Comparison of ENCODE assay signal across 10 mouse cellular contexts in genomic region chr11:20878644-20879043, GRCm38 (mm10). TPM values are rescaled to one million over a fixed set of nuclear protein-coding genes. Genes with fewer than 3 reads are reported as not detected.
DNase-seq lines count a peak whose midpoint lies in the region; ATAC-seq and TF ChIP-seq lines count a peak whose summit lies in the region.
"Had no signal": no experiment of that assay in that cellular context is flagged by ENCODE, and none has a peak within 500 bp of the region (broad histone marks: within the 10 kb centered on the region; RNA-seq: fewer than 3 reads in every experiment).

No protein-coding gene starts in this region.

- no peak overlapping the region for H3K9ac ChIP-seq in forebrain, embryonic 13.5 days
- H3K9ac ChIP-seq in forebrain, embryonic 11.5 days (ENCODE audit: low read length), result no peak overlapping the region
- no peak overlapping the region for H3K9ac ChIP-seq in midbrain, embryonic 15.5 days
- no peak overlapping the region for H3K9ac ChIP-seq in midbrain, embryonic 11.5 days (ENCODE audit: low read length)
- no peak overlapping the region for H3K9ac ChIP-seq in limb, embryonic 14.5 days (ENCODE audit: low read depth, low read length, severe bottlenecking)

- H3K4me1 ChIP-seq in forebrain, embryonic 13.5 days, result peaks cover 9% of the 10 kb centered on the region; the same call in 1 of the 2 replicates
- H3K4me1 ChIP-seq in forebrain, embryonic 11.5 days (replicated peaks; ENCODE audit: control insufficient read depth, insufficient read depth, low read length), result no peaks in the 10 kb centered on the region
- H3K4me1 ChIP-seq in midbrain, embryonic 15.5 days, result no peaks in the 10 kb centered on the region
- H3K4me1 ChIP-seq in midbrain, embryonic 11.5 days (ENCODE audit: control insufficient read depth, insufficient read depth, low read length), result peaks cover 4% of the 10 kb centered on the region; the same call in 1 of the 2 replicates
- peaks cover 9% of the 10 kb centered on the region for H3K4me1 ChIP-seq in embryonic fibroblast, embryonic 13.5 days (ENCODE audit: control insufficient read depth, insufficient read depth, low read length)
- no peaks in the 10 kb centered on the region for H3K4me1 ChIP-seq in limb, embryonic 14.5 days (ENCODE audit: control insufficient read depth, insufficient read depth, low read length)
- H3K4me1 ChIP-seq: heart, embryonic 10.5 days had no signal

- no peak for TF ChIP-seq CTCF in embryonic fibroblast, embryonic 13.5 days (IDR thresholded peaks at IDR 0.05; ENCODE audit: borderline replicate concordance, insufficient read depth, low read length)

- no peaks in the 10 kb centered on the region for H3K36me3 ChIP-seq in forebrain, embryonic 13.5 days (ENCODE audit: poor library complexity, severe bottlenecking)
- no peaks in the 10 kb centered on the region for H3K36me3 ChIP-seq in forebrain, embryonic 11.5 days (ENCODE audit: control insufficient read depth, insufficient read depth, low read length)
- no peaks in the 10 kb centered on the region for H3K36me3 ChIP-seq in midbrain, embryonic 15.5 days (replicated peaks)
- no peaks in the 10 kb centered on the region for H3K36me3 ChIP-seq in midbrain, embryonic 11.5 days (ENCODE audit: control insufficient read depth, insufficient read depth, low read length)
- H3K36me3 ChIP-seq in limb, embryonic 14.5 days (ENCODE audit: control insufficient read depth, insufficient read depth, low read length), result no peaks in the 10 kb centered on the region
- H3K36me3 ChIP-seq: heart, embryonic 10.5 days had no signal

- H3K27me3 ChIP-seq in forebrain, embryonic 13.5 days, result no peaks in the 10 kb centered on the region
- no peaks in the 10 kb centered on the region for H3K27me3 ChIP-seq in forebrain, embryonic 11.5 days (ENCODE audit: control insufficient read depth, insufficient read depth, low read length)
- H3K27me3 ChIP-seq in midbrain, embryonic 15.5 days (replicated peaks), result no peaks in the 10 kb centered on the region
- no peaks in the 10 kb centered on the region for H3K27me3 ChIP-seq in midbrain, embryonic 11.5 days (ENCODE audit: control insufficient read depth, insufficient read depth, low read length)
- H3K27me3 ChIP-seq in limb, embryonic 14.5 days (ENCODE audit: control insufficient read depth, insufficient read depth, low read length), result no peaks in the 10 kb centered on the region

- ATAC-seq in forebrain, embryonic 13.5 days, result peak; percentile 68
- ATAC-seq in forebrain, embryonic 11.5 days (replicated peaks; ENCODE audit: low FRiP score), result no peak
- 0 out of 2 replicates have a peak, but pooled peaks have one; percentile 30 for ATAC-seq in midbrain, embryonic 15.5 days (replicated peaks)
- ATAC-seq in midbrain, embryonic 11.5 days (ENCODE audit: low FRiP score), result no peak
- ATAC-seq in limb, embryonic 14.5 days (ENCODE audit: low FRiP score, low read depth), result peak; percentile 57

- DNase-seq in forebrain, embryonic 11.5 days (ENCODE audit: low spot score), result no peak
- DNase-seq in midbrain, embryonic 11.5 days (ENCODE audit: low spot score, missing footprints), result no peak
- peak; percentile 60 for DNase-seq in limb, embryonic 14.5 days (ENCODE audit: low spot score)
- DNase-seq in lung, postnatal 36 days, result no peak
- DNase-seq in liver, result no peak
- DNase-seq: spleen, adult 18-20 months had no signal

- H3K9me3 ChIP-seq in forebrain, embryonic 13.5 days (replicated peaks), result no peaks in the 10 kb centered on the region
- H3K9me3 ChIP-seq in forebrain, embryonic 11.5 days (ENCODE audit: control insufficient read depth, low read length), result no peaks in the 10 kb centered on the region
- no peaks in the 10 kb centered on the region for H3K9me3 ChIP-seq in midbrain, embryonic 15.5 days
- H3K9me3 ChIP-seq in midbrain, embryonic 11.5 days (ENCODE audit: control insufficient read depth, low read length), result no peaks in the 10 kb centered on the region
- H3K9me3 ChIP-seq in limb, embryonic 14.5 days (ENCODE audit: control insufficient read depth, low read length), result no peaks in the 10 kb centered on the region
- H3K9me3 ChIP-seq: heart, embryonic 10.5 days had no signal

- H3K4me2 ChIP-seq in forebrain, embryonic 13.5 days, result no peak overlapping the region
- H3K4me2 ChIP-seq in forebrain, embryonic 11.5 days (ENCODE audit: low read depth, low read length, severe bottlenecking), result no peak overlapping the region
- H3K4me2 ChIP-seq in midbrain, embryonic 15.5 days, result no peak overlapping the region
- H3K4me2 ChIP-seq in midbrain, embryonic 11.5 days, result no peak overlapping the region
- no peak overlapping the region for H3K4me2 ChIP-seq in limb, embryonic 14.5 days (replicated peaks; ENCODE audit: low read depth, low read length, severe bottlenecking)

- H3K27ac ChIP-seq in forebrain, embryonic 13.5 days, result no peak overlapping the region
- H3K27ac ChIP-seq in forebrain, embryonic 11.5 days (ENCODE audit: low read depth, low read length), result no peak overlapping the region
- no peak overlapping the region for H3K27ac ChIP-seq in midbrain, embryonic 15.5 days
- no peak overlapping the region for H3K27ac ChIP-seq in midbrain, embryonic 11.5 days (ENCODE audit: low read depth, low read length)
- peak overlapping the region; percentile 72 for H3K27ac ChIP-seq in embryonic fibroblast, embryonic 13.5 days (ENCODE audit: insufficient read depth, low read length)
- H3K27ac ChIP-seq in limb, embryonic 14.5 days (replicated peaks; ENCODE audit: low read depth, low read length), result no peak overlapping the region
- H3K27ac ChIP-seq: heart, embryonic 10.5 days had no signal

- 89% methylated on average over 5 of the region's 5 CpGs for WGBS in forebrain, embryonic 13.5 days
- WGBS in forebrain, embryonic 11.5 days, result 96% methylated on average over 5 of the region's 5 CpGs
- 89% methylated on average over 5 of the region's 5 CpGs for WGBS in midbrain, embryonic 15.5 days
- 92% methylated on average over 5 of the region's 5 CpGs for WGBS in midbrain, embryonic 11.5 days
- WGBS in limb, embryonic 14.5 days, result 82% methylated on average over 5 of the region's 5 CpGs

- no peak overlapping the region for H3K4me3 ChIP-seq in forebrain, embryonic 13.5 days
- H3K4me3 ChIP-seq in forebrain, embryonic 11.5 days (ENCODE audit: low read depth, low read length), result no peak overlapping the region
- no peak overlapping the region for H3K4me3 ChIP-seq in midbrain, embryonic 15.5 days
- no peak overlapping the region for H3K4me3 ChIP-seq in midbrain, embryonic 11.5 days (ENCODE audit: low read depth, low read length)
- no peak overlapping the region for H3K4me3 ChIP-seq in embryonic fibroblast, embryonic 13.5 days (ENCODE audit: insufficient read depth, low read length)
- H3K4me3 ChIP-seq in limb, embryonic 14.5 days (replicated peaks; ENCODE audit: low read length), result no peak overlapping the region
- H3K4me3 ChIP-seq: heart, embryonic 10.5 days had no signal

- no peak for TF ChIP-seq POLR2A in embryonic fibroblast, embryonic 13.5 days (IDR thresholded peaks at IDR 0.05; ENCODE audit: low read depth, low read length)
- no peak for TF ChIP-seq POLR2A in limb, embryonic 14.5 days (IDR thresholded peaks at IDR 0.05; ENCODE audit: borderline replicate concordance, extremely low read depth, insufficient read depth, insufficient read length)

RNA-seq across cellular contexts. Expression of gene Lgalsl, which starts 47.8 kb away (rescaled TPM):
- polyA plus RNA-seq in forebrain, embryonic 13.5 days (2015; fragmentation: Nextera tagmentation; extraction: Ambion mirVana), result 45.4 and 45.8 TPM in 2 replicates
- polyA plus RNA-seq in forebrain, embryonic 11.5 days (2014; fragmentation: Nextera tagmentation; extraction: Ambion mirVana), result 28.6 and 28.8 TPM in 2 replicates
- polyA plus RNA-seq in midbrain, embryonic 15.5 days (2015; fragmentation: Nextera tagmentation; extraction: Ambion mirVana), result 76.2 and 80.7 TPM in 2 replicates
- polyA plus RNA-seq in midbrain, embryonic 11.5 days (2014; fragmentation: Nextera tagmentation; extraction: Ambion mirVana), result 26.6 and 29.4 TPM in 2 replicates
- 76.9 and 81.0 TPM in 2 replicates for polyA plus RNA-seq in embryonic fibroblast, embryonic 13.5 days (2011; ENCODE audit: insufficient read length, low read depth, missing spikeins)
- 24.9 and 25.5 TPM in 2 replicates for polyA plus RNA-seq in limb, embryonic 14.5 days (2012; rRNA removed)
- 52.0 and 52.2 TPM in 2 replicates for polyA plus RNA-seq in limb, embryonic 14.5 days (2014; fragmentation: Nextera tagmentation; extraction: Ambion mirVana)

Comparison
In these comparisons a context has a peak if more than half of its experiments do, and no peak if none do; other contexts are left out.
1. ATAC-seq: peak in forebrain, embryonic 13.5 days (single experiment), midbrain, embryonic 15.5 days (single experiment) and limb, embryonic 14.5 days (single experiment); none in forebrain, embryonic 11.5 days (single experiment) and midbrain, embryonic 11.5 days (single experiment).